Comparison of ENCODE assay signal across 11 mouse cellular contexts in the genomic region with DNA sequence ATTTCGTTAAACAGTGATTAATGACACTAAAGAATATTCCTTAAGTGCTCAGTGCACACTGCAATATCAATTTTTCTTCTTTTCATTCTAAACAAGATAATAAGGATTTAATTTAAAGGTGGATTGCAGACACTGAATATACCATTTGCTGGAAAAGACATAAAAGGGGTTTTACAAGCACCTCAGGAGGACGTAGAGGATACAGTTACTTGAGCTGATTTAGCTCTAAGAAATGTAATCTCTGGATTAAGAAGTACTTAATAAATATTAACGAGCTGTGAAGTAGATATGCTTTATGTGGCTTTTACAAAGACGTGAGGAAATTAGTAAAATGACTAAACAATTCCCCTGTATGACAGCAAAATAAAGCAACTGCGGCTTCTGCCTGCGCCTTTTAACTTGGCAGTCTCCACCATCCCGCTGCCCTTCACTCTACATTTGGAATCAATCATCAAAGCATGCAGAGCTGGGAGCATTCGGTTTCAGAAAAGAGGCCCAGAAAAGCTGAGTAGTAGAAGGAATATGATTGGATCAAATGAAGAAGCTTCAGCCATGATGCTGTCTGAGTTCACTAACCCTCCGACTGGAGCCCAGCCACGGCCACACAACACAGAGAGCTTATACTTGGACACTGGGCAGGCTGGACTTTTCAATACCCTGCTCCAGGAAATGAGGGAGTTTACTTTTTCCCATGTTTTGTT.
DNase-seq lines count a peak whose midpoint lies in the region; ATAC-seq lines count a peak whose summit lies in the region.
"Had no signal": no experiment of that assay in that cellular context is flagged by ENCODE, and none has a peak within 500 bp of the region (broad histone marks: within the 10 kb centered on the region; RNA-seq: fewer than 3 reads in every experiment).

No protein-coding gene starts in this region.

- no peak for DNase-seq in hindbrain, embryonic 14.5 days (ENCODE audit: low spot score)
- DNase-seq in 3T3-L1 (ENCODE audit: low read depth, low spot score) = peak; percentile 38
- peak; percentile 83 for DNase-seq in Muller cell, postnatal 12 days (ENCODE audit: inconsistent ontology term)
- no peak for DNase-seq in adrenal gland, postnatal 4 days (ENCODE audit: low spot score in 2 of 2)
- no peak for DNase-seq in lung, postnatal 36 days
- DNase-seq: adrenal gland, postnatal 10 days; lung, postnatal 4 days; thymus, postnatal 25 days had no signal

- H3K4me3 ChIP-seq in hindbrain, embryonic 14.5 days (replicated peaks; ENCODE audit: low read length) = no peak overlapping the region
- no peak overlapping the region for H3K4me3 ChIP-seq in hindbrain, embryonic 12.5 days
- H3K4me3 ChIP-seq in limb, embryonic 12.5 days (replicated peaks) = no peak overlapping the region
- H3K4me3 ChIP-seq: heart, embryonic 15.5 days had no signal

- peaks cover 5% of the 10 kb centered on the region; the same call in 1 of the 2 replicates for H3K4me1 ChIP-seq in hindbrain, embryonic 14.5 days (replicated peaks; ENCODE audit: control insufficient read depth, insufficient read depth, low read length)
- peaks cover 3% of the 10 kb centered on the region; the same call in 1 of the 2 replicates for H3K4me1 ChIP-seq in hindbrain, embryonic 12.5 days
- H3K4me1 ChIP-seq in limb, embryonic 12.5 days (replicated peaks) = peaks cover 11% of the 10 kb centered on the region
- H3K4me1 ChIP-seq: heart, embryonic 15.5 days had no signal

- ATAC-seq in hindbrain, embryonic 14.5 days (ENCODE audit: low FRiP score) = peak; percentile 27; the same call in 1 of the 2 replicates
- ATAC-seq in hindbrain, embryonic 12.5 days (ENCODE audit: low FRiP score) = no peak
- peak; percentile 54; the same call in 1 of the 2 replicates for ATAC-seq in limb, embryonic 12.5 days (ENCODE audit: insufficient number of reproducible peaks, insufficient read depth, low FRiP score, low TSS enrichment, low read depth)

- no peak overlapping the region for H3K4me2 ChIP-seq in hindbrain, embryonic 14.5 days (replicated peaks)
- H3K4me2 ChIP-seq in hindbrain, embryonic 12.5 days (replicated peaks) = no peak overlapping the region
- no peak overlapping the region for H3K4me2 ChIP-seq in limb, embryonic 12.5 days
- H3K4me2 ChIP-seq: heart, embryonic 15.5 days had no signal

- H3K9ac ChIP-seq in hindbrain, embryonic 14.5 days = no peak overlapping the region
- H3K9ac ChIP-seq in hindbrain, embryonic 12.5 days = no peak overlapping the region
- no peak overlapping the region for H3K9ac ChIP-seq in limb, embryonic 12.5 days (replicated peaks)
- H3K9ac ChIP-seq: heart, embryonic 15.5 days had no signal

- WGBS in hindbrain, embryonic 14.5 days = 55% methylated on average over 10 of the region's 10 CpGs
- 68% methylated on average over 10 of the region's 10 CpGs for WGBS in hindbrain, embryonic 12.5 days
- WGBS in limb, embryonic 12.5 days = 36% methylated on average over 10 of the region's 10 CpGs

- 0 out of 2 replicates have a peak overlapping the region, but pooled peaks have one; percentile 12 for H3K27ac ChIP-seq in hindbrain, embryonic 14.5 days
- H3K27ac ChIP-seq in hindbrain, embryonic 12.5 days = no peak overlapping the region
- H3K27ac ChIP-seq in limb, embryonic 12.5 days = 0 out of 2 replicates have a peak overlapping the region, but pooled peaks have one; percentile 50
- H3K27ac ChIP-seq: heart, embryonic 15.5 days had no signal

- H3K36me3 ChIP-seq in hindbrain, embryonic 14.5 days (replicated peaks; ENCODE audit: control insufficient read depth, insufficient read depth) = no peaks in the 10 kb centered on the region
- H3K36me3 ChIP-seq in hindbrain, embryonic 12.5 days = no peaks in the 10 kb centered on the region
- no peaks in the 10 kb centered on the region for H3K36me3 ChIP-seq in limb, embryonic 12.5 days
- H3K36me3 ChIP-seq: heart, embryonic 15.5 days had no signal

- no peaks in the 10 kb centered on the region for H3K27me3 ChIP-seq in hindbrain, embryonic 14.5 days (ENCODE audit: control insufficient read depth, insufficient read depth, low read length)
- H3K27me3 ChIP-seq in hindbrain, embryonic 12.5 days = no peaks in the 10 kb centered on the region
- no peaks in the 10 kb centered on the region for H3K27me3 ChIP-seq in limb, embryonic 12.5 days
- H3K27me3 ChIP-seq: heart, embryonic 15.5 days had no signal

- no peaks in the 10 kb centered on the region for H3K9me3 ChIP-seq in hindbrain, embryonic 14.5 days (ENCODE audit: control insufficient read depth, low read length)
- H3K9me3 ChIP-seq in hindbrain, embryonic 12.5 days (replicated peaks) = no peaks in the 10 kb centered on the region
- no peaks in the 10 kb centered on the region for H3K9me3 ChIP-seq in limb, embryonic 12.5 days
- H3K9me3 ChIP-seq: heart, embryonic 15.5 days had no signal

Comparison
In these comparisons a context has a peak if more than half of its experiments do, and no peak if none do; other contexts are left out.
1. DNase-seq: peak in 3T3-L1 (single experiment) and Muller cell, postnatal 12 days (single experiment); none in hindbrain, embryonic 14.5 days (single experiment), adrenal gland, postnatal 4 days (0 of 2) and lung, postnatal 36 days (single experiment).